Comparison of ENCODE assay signal across 32 mouse cellular contexts in genomic region chr13:57364396-57364795, GRCm38 (mm10).
"Had no signal": no experiment of that assay in that cellular context is flagged by ENCODE, and none has a peak within 500 bp of the region (broad histone marks: within the 10 kb centered on the region; RNA-seq: fewer than 3 reads in every experiment).

No protein-coding gene starts in this region.

- ATAC-seq: liver, embryonic 12.5 days; liver, postnatal 0 days; lung, postnatal 0 days; midbrain, embryonic 13.5 days; midbrain, embryonic 15.5 days; midbrain, embryonic 16.5 days had no signal

- H3K4me1 ChIP-seq: limb, embryonic 12.5 days; limb, embryonic 13.5 days; limb, embryonic 15.5 days; liver, embryonic 12.5 days; liver, embryonic 13.5 days; liver, embryonic 15.5 days; lung, embryonic 15.5 days had no signal

- H3K9me3 ChIP-seq: limb, embryonic 10.5 days; limb, embryonic 12.5 days; limb, embryonic 13.5 days; limb, embryonic 15.5 days; liver, embryonic 12.5 days; liver, embryonic 13.5 days; liver, embryonic 15.5 days; lung, embryonic 15.5 days; midbrain, embryonic 10.5 days; midbrain, embryonic 12.5 days; midbrain, embryonic 13.5 days; midbrain, embryonic 15.5 days; neural tube, embryonic 12.5 days; neural tube, embryonic 13.5 days had no signal

- H3K9ac ChIP-seq: limb, embryonic 12.5 days; limb, embryonic 13.5 days; limb, embryonic 15.5 days; liver, embryonic 12.5 days; liver, embryonic 13.5 days; liver, embryonic 14.5 days; liver, embryonic 15.5 days; liver, postnatal 0 days; lung, embryonic 14.5 days; lung, embryonic 15.5 days; midbrain, embryonic 12.5 days; midbrain, embryonic 13.5 days; midbrain, embryonic 15.5 days; neural tube, embryonic 12.5 days; neural tube, embryonic 13.5 days had no signal

- DNase-seq: left cerebral cortex, postnatal 4 days; liver; liver, embryonic 13.5 days; liver, postnatal 0 days; lung, adult 18-20 months; lung, adult 2 months; lung, embryonic 14.5 days; lung, postnatal 10 days; lung, postnatal 14 days; lung, postnatal 36 days; lung, postnatal 4 days; midbrain, embryonic 14.5 days had no signal

- H3K4me2 ChIP-seq: limb, embryonic 12.5 days; limb, embryonic 13.5 days; limb, embryonic 15.5 days; liver, embryonic 11.5 days; liver, embryonic 12.5 days; liver, embryonic 13.5 days; liver, embryonic 15.5 days; lung, embryonic 14.5 days; lung, embryonic 15.5 days; midbrain, embryonic 11.5 days; midbrain, embryonic 12.5 days; midbrain, embryonic 13.5 days; midbrain, embryonic 15.5 days; neural tube, embryonic 12.5 days; neural tube, embryonic 13.5 days had no signal

- H3K4me3 ChIP-seq: limb, embryonic 10.5 days; limb, embryonic 12.5 days; limb, embryonic 13.5 days; limb, embryonic 15.5 days; liver, embryonic 12.5 days; liver, embryonic 13.5 days; liver, embryonic 15.5 days; lung, embryonic 15.5 days; midbrain, embryonic 10.5 days; midbrain, embryonic 12.5 days; midbrain, embryonic 13.5 days; midbrain, embryonic 15.5 days; myocyte; neural tube, embryonic 12.5 days; neural tube, embryonic 13.5 days had no signal

- H3K27ac ChIP-seq: limb, embryonic 10.5 days; limb, embryonic 12.5 days; limb, embryonic 13.5 days; limb, embryonic 15.5 days; liver, embryonic 12.5 days; liver, embryonic 13.5 days; liver, embryonic 14.5 days; liver, embryonic 15.5 days; lung, embryonic 15.5 days; macrophage; midbrain, embryonic 10.5 days; midbrain, embryonic 12.5 days; midbrain, embryonic 13.5 days; midbrain, embryonic 15.5 days; neural tube, embryonic 12.5 days; neural tube, embryonic 13.5 days had no signal

- H3K27me3 ChIP-seq: limb, embryonic 12.5 days; limb, embryonic 13.5 days; limb, embryonic 15.5 days; liver, embryonic 12.5 days; liver, embryonic 13.5 days; liver, embryonic 15.5 days; lung, embryonic 15.5 days; midbrain, embryonic 13.5 days; midbrain, embryonic 15.5 days; neural tube, embryonic 12.5 days; neural tube, embryonic 13.5 days had no signal

- H3K36me3 ChIP-seq: limb, embryonic 10.5 days; limb, embryonic 12.5 days; limb, embryonic 13.5 days; limb, embryonic 15.5 days; liver, embryonic 12.5 days; liver, embryonic 13.5 days; liver, embryonic 15.5 days; lung, embryonic 15.5 days; midbrain, embryonic 10.5 days; midbrain, embryonic 12.5 days; midbrain, embryonic 13.5 days; midbrain, embryonic 15.5 days; neural tube, embryonic 12.5 days; neural tube, embryonic 13.5 days had no signal
